1 mouse cellular context compared by ENCODE assay signal in the genomic region with DNA sequence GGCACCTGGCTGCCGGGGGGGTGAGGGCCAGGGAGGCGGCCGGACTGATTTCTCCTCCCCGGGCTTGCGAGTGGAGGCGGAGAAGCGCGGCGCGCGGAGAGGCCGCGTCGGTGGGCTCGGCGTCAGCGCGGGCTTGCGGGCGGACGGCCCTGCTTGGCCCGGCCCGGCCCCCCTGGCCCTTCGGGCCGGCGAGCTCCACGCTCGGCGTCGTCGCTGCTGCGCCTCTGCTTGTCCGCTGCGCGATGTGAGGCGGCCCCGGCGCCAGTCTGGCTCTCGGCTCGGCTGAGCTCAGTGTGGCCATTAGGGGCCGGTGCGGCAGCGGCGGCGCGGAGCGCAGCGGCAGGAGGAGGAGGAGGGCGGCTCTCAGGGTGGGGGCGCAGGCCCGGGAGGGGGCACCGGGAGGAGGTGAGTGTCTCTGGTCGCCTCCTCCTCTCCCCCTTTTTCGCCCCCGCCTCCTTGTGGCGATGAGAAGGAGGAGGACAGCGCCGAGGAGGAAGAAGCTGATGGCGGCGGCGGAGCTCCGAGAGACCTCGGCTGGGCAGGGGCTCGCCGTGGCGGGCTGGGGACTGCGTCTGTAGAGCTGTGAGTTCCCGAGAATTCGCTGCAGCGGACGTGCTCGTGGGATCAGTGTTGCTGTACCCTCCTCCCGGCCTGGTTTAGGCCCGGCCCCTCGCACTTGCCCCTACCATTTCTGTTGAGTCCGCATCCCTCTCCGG.
TF ChIP-seq lines count a peak whose summit lies in the region.

No protein-coding gene starts in this region.

TF ChIP-seq in MEL, 35 proteins besides CTCF, POLR2A, EP300 and RAD21 (continued from another document):
- 0 out of 2 replicates have a peak, but pooled peaks have one; percentile 42 for TF ChIP-seq ZMIZ1 (IDR thresholded peaks at IDR 0.05; ENCODE audit: low read depth, low read length)
- no peak; the same call in 1 of the 2 replicates for TF ChIP-seq MXI1 (IDR thresholded peaks at IDR 0.05; ENCODE audit: low read depth, low read length)
- TF ChIP-seq UBTF (IDR thresholded peaks at IDR 0.05; ENCODE audit: borderline replicate concordance, insufficient read depth, low read depth, low read length) = peak; percentile 79
- TF ChIP-seq ZKSCAN1 (IDR thresholded peaks at IDR 0.05; ENCODE audit: low read depth, low read length) = no peak
- TF ChIP-seq POLR2AphosphoS2 (IDR thresholded peaks at IDR 0.05; ENCODE audit: low read length) = peak; percentile 28; the same call in 1 of the 2 replicates
- peak; percentile 52 for TF ChIP-seq NELFE (IDR thresholded peaks at IDR 0.05; ENCODE audit: low read depth, low read length)
- no peak for TF ChIP-seq BHLHE40 (IDR thresholded peaks at IDR 0.05; ENCODE audit: borderline replicate concordance, low read depth, low read length)
TF ChIP-seq in MEL: peak in this region for 14.
